Mouse (Mus musculus) G1E (cell line): ENCODE results near the gene Kcnk1. TPM values are rescaled to one million over a fixed set of nuclear protein-coding genes. Genes with fewer than 3 reads are reported as not detected.

ENCODE experiments used
- ATAC-seq: 2 replicates; pipeline ENCODE4 v1.8.0; 2016; ENCODE audit warnings: mild to moderate bottlenecking; ENCODE audit not compliant: insufficient number of reproducible peaks, poor library complexity, low FRiP score, severe bottlenecking; ENCODE audit errors: extremely low read depth
- DNase-seq: peaks from one replicate; pipeline ENCODE4 v3.0.0; 2012; ENCODE audit warnings: low spot score
- H3K27me3 ChIP-seq: 2 replicates; pipeline ENCODE4 v1.6.1; 2012; ENCODE audit warnings: mild to moderate bottlenecking, low read length, inconsistent platforms; ENCODE audit not compliant: insufficient read depth
- H3K36me3 ChIP-seq: replicated peaks from 2 replicates; pipeline ENCODE3; 2012; ENCODE audit warnings: mild to moderate bottlenecking, inconsistent platforms
- H3K4me1 ChIP-seq: 2 replicates; pipeline ENCODE4 v1.6.1; 2012; ENCODE audit warnings: low read depth, low read length, inconsistent platforms, mixed read lengths; ENCODE audit not compliant: insufficient read depth
- H3K4me3 ChIP-seq: 2 replicates; pipeline ENCODE4 v1.5.1; 2012; ENCODE audit warnings: low read depth, mild to moderate bottlenecking, inconsistent platforms, low read length, moderate library complexity, mixed read lengths
- H3K9me3 ChIP-seq: replicated peaks from 2 replicates; pipeline ENCODE4 v1.6.1; 2012; ENCODE audit warnings: inconsistent platforms
- CTCF ChIP-seq: IDR thresholded peaks from 2 replicates; pipeline ENCODE4 v1.5.1; 2012; ENCODE audit warnings: low read depth, low read length, inconsistent platforms, mixed read lengths
- GATA1 ChIP-seq: IDR thresholded peaks from 2 replicates; pipeline ENCODE4 v1.6.1; 2012; ENCODE audit warnings: borderline replicate concordance, low read length, inconsistent platforms, mixed read lengths
- GATA2 ChIP-seq: IDR thresholded peaks from 2 replicates; pipeline ENCODE4 v1.6.1; 2012; ENCODE audit warnings: low read depth, low read length, inconsistent platforms, borderline replicate concordance
- POLR2AphosphoS5 ChIP-seq: IDR thresholded peaks from 2 replicates; pipeline ENCODE4 v1.6.1; 2012; ENCODE audit warnings: low read depth, low read length, inconsistent platforms; ENCODE audit not compliant: insufficient replicate concordance
- TAL1 ChIP-seq: conservative IDR thresholded peaks from 2 replicates; pipeline ENCODE4 v1.6.1; 2012; ENCODE audit warnings: low read depth, low read length, inconsistent platforms, mixed read lengths
- polyA plus RNA-seq: library from polyadenylated mRNA; stranded (reverse); fragments of >175 nt; gene quantifications from 2 replicates; pipeline ENCODE4 v1.2.3, GENCODE M21; 2012
- total RNA-seq, 2 experiments: library from RNA; stranded (forward) in 1 of 2; stranded (reverse) in 1 of 2; fragments of 200-1000 nt in 1 of 2; fragments of >200 nt in 1 of 2; fragmentation: Nextera tagmentation in 1 of 2; gene quantifications; 2 replicates each; pipeline ENCODE4 v1.2.3; 2014 to 2017

The Kcnk1 gene
- total and polyA plus RNA-seq, 3 experiments: 0.11 TPM; not detected in 2

GRCm38 (mm10) chr8:126072678-126073077 lies 77.7 kb downstream of the Kcnk1 start:
- ATAC-seq: no peak
- H3K27me3 ChIP-seq: no peaks in the 10 kb centered on the region
- H3K4me1 ChIP-seq: no peaks in the 10 kb centered on the region
- H3K36me3 ChIP-seq: no peaks in the 10 kb centered on the region
- peaks cover 67% of the 10 kb centered on the region for H3K9me3 ChIP-seq
- DNase-seq: no peak
- TF ChIP-seq GATA2 (no peak), CTCF (no peak), GATA1 (no peak), TAL1 (no peak), POLR2AphosphoS5 (no peak)
- H3K4me3 ChIP-seq: no peak overlapping the region

GRCm38 (mm10) chr8:126073141-126073740 lies 78.3 kb downstream of the Kcnk1 start:
- no peak for DNase-seq
- TF ChIP-seq GATA2 (no peak), CTCF (no peak)
- Histone ChIP-seq H3K36me3 (no peaks in the 10 kb centered on the region), H3K27me3 (no peaks in the 10 kb centered on the region), H3K4me1 (no peaks in the 10 kb centered on the region), H3K4me3 (no peak overlapping the region), H3K9me3 (peaks cover 64% of the 10 kb centered on the region)
- no peak for ATAC-seq

DNA sequence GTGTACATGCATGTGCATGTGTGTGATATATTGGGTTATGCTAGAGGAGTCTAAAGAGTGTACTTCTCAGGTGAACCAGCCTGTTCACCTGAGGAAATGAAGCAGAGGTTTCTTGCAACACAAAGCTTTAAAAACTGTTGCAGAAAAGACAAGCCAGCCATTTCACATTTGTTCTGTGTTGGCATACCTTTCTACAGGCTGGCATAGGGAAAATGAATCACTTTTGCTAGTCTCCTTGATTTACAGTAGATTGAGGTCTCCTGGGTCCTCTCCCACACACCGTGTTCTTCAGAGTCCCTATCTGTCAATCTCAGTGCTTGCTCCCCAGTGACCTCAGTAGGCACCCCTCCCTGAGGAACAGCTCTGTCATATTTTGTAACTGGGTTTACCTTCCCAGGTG lies 79.1 kb downstream of the Kcnk1 start:
- H3K27me3 ChIP-seq: no peaks in the 10 kb centered on the region
- no peak for DNase-seq
- TF ChIP-seq POLR2AphosphoS5 (no peak), GATA1 (no peak), TAL1 (no peak), GATA2 (no peak)

GRCm38 (mm10) chr8:126075400-126075799 lies 80.4 kb downstream of the Kcnk1 start:
- H3K4me1 ChIP-seq: no peaks in the 10 kb centered on the region
- H3K27me3 ChIP-seq: no peaks in the 10 kb centered on the region
- DNase-seq (no peak), ATAC-seq (no peak)
- H3K4me3 ChIP-seq: no peak overlapping the region
- H3K36me3 ChIP-seq: no peaks in the 10 kb centered on the region
- TF ChIP-seq GATA1 (no peak), POLR2AphosphoS5 (no peak)
- peaks cover 52% of the 10 kb centered on the region for H3K9me3 ChIP-seq

More for the DNA sequence above, 79.1 kb downstream of the Kcnk1 start:
- H3K4me3 ChIP-seq: no peak overlapping the region
- H3K36me3 ChIP-seq: no peaks in the 10 kb centered on the region
- ATAC-seq: no peak
- H3K4me1 ChIP-seq: no peaks in the 10 kb centered on the region
- peaks cover 58% of the 10 kb centered on the region for H3K9me3 ChIP-seq

Other genes starting within 250 kb of the Kcnk1 start
- not detected in 2 replicates for gene Pcnx2, start 96.9 kb upstream of the Kcnk1 start, total RNA-seq (2014; fragmentation: Nextera tagmentation)
- gene Pcnx2, start 96.9 kb upstream of the Kcnk1 start, total RNA-seq (2017): 0.12 and 0.16 TPM in 2 replicates
- gene Pcnx2, start 96.9 kb upstream of the Kcnk1 start, polyA plus RNA-seq: not detected in 2 replicates
- gene Map3k21, start 84.7 kb upstream of the Kcnk1 start, total RNA-seq (2014; fragmentation: Nextera tagmentation): not detected in 2 replicates
- 0.05 TPM in 1 of 2 replicates, not detected in the other for gene Map3k21, start 84.7 kb upstream of the Kcnk1 start, total RNA-seq (2017)
- not detected in 2 replicates for gene Map3k21, start 84.7 kb upstream of the Kcnk1 start, polyA plus RNA-seq